Mouse (Mus musculus) layer of hippocampus, adult 9-11 months (tissue): ENCODE results near the gene Socs3.
A peak's percentile ranks its signal among the peaks of the same experiment; 100 is the strongest.

Source experiments
- DNase-seq: peaks from one replicate; pipeline ENCODE4 v3.0.0; 2022

The Socs3 gene

DNA sequence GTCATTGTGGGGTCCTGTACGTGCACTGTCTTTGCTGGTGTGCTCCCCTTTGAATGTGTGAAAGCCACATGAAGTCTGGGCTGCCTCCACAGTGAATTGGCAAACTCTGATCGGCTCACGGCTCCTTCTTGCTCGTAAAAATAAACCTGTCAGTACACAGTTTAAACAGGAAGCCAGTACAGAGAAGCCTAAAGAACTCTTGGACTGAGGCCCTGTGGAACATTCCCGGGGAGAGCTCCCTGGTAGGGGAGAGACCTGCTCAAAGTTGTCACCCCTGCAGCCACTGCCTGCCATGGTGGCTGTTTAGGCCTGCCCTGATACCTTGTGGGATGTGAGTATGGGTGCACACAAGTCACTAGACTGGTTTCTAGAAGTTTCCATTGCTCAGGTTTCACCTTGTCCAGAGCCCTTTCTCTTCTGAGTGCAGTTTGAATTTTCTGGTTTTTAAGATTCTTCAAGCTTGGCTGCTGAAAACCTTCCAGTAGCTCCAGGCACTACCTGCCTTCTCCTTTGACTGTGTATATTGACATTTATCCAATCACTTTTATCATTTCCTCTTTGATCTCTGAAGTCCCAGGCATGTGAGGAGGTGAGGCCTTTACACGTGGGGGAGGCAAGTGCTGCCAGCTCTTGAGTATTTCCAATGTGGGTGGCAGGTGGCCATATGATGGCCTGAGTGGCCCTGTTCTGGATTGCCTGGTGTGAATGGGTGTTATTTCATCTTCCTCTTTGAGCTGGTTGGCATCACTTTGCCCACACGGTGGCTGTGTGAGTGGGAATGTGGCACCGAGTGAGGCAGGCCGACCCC, 24.6 kb upstream of the Socs3 start:
- no peak for DNase-seq

DNA sequence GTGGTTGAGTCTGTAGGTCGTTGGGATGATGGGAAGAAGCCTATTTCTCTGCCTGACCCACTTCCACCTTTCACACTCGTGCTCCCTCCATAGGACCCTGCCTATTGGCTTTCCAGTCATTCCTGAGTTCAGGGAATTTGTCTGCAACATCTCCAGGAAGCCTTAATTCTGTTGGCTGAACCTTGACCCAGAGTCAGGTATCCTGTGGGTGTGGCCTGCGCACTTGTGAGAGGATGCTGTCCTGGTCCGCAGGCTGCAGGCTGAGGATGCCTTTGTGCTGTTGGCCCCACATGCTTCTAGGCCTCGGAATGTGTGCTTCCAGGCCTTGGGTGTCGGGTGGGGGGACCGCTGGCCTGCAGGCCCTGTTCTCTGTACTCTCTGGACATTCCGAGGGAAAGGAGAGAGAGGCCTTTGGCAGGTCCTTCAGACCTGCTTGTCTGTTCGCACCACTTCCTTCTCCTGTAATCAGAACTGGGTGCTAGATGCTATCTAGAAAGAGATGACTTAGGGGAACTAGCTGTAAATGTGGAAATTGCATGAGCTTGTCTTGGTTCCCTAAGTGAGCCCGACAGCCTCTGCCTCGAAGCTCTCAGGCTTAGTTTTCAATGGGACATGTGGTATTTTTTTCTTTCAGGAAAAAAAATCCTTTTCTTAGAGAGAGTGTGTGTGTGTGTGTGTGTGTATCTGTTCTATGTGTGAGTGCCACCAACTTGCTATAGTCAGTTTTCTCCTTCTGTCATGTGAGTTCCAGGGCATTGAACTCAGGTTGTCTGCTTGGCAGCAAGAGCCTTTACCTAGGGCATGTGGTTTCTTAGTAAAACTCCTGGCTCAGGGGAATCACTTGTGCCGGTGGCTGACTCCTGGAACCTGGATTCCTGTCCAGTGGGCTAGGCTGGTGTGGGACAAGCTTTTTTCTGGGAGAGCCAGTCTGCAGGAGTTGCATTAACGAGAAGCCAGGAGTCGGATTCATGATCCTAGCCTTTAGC, 23.6 kb upstream of the Socs3 start:
- DNase-seq, result no peak

DNA sequence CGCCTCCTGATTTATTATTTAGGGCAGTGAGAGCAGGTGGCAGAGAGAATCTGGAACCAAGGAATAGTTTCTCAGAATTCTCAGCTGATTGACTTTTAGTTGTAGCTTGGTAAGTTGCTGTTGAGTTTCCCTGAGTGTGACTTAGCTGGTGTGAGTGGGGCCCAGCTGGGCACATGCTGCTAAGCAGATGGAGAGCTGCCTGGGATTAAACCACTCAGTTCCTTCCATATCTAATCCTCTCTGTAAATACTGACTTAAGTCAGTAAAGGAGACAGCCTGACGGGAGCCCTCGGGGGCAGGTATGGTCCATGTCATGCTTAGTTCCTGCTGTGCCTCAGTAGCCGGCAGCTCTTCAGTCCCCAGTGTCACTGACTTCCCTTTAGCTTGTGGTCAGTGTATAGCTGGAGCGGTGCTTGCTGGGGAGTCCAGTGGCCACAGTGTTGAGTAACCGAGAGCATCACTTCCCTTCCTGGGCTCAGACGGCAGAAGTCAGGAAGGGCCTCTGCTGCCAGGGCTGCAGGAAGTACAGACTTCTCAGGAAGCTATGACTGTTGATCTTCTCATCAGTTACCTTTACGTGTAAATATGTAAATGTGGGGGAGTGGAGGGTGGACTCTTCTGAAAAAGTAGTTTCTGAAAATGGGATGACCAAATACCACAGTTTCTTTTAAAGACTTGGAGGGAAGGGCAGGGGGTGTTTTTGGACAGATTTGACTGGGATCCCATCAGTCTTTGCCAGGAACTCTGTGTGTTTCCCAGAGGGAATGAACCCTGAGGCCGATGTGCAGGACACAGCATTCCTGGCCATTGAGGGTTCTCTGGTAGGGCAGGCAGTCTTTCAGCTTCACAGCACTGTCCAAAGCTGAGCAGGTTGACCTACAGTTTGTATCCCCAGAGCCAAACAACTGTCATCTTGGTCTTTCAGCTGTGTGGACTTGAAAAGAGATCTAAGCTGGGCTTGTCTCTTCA, 21.9 kb upstream of the Socs3 start:
- peak; percentile 85 for DNase-seq

DNA sequence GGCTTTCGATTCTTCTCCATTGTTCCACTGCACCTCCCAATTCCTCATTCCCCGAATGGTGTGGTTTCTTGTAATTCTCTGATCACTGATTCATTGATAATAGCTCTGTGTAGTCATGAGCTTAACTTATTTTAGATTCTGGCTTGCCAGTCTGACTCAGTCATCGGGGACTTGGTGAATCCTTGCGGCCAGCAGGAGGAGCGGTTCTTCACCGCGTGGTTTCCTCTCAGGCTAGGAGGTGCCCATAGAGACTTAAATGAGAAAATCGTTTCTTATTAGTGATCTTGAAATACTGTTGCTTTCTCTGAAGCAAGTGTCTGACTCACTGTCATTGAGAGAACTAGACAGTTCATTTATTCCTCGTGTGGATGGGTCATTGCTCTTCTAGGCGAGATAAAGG, 20.1 kb upstream of the Socs3 start:
- DNase-seq, result no peak

DNA sequence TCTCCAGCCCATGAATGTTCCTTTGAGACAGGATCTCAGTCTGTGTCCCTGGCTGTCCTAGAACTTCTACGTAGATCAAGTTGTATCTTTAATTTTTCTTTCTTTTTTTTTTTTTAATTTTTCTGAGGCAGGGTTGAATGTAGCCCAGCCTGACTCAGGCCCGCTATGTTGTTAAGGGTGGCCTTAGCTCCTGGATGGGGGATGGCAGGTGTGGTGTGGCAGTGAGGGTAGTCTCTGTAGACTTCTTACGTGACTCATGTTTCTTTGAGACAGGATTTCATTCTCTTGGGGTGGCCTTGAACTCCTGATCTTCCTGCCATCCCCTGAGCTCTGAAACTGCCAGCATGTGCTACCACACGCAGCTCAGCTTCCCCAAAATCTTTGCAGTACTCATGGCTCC, 19.4 kb upstream of the Socs3 start:
- no peak for DNase-seq

DNA sequence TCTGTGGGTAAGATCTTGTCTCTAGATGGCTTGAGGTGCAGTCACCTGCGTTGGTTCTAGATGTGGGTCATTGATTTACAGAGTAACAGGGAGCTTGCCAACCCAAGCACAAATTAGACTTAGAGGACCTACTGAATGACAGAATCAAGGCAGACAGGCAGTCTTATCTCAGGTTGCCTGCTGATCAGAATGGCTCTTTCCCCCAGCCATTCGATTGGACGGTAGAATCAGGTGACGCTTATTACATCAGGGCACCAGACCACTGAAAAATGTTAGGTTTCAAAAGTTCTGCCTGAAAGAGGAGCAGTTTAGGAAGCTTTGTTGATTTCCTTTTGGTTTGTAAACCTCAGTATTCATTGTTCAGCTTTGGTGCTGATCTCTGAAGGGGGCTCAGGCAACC, 18.1 kb upstream of the Socs3 start:
- DNase-seq, result no peak

DNA sequence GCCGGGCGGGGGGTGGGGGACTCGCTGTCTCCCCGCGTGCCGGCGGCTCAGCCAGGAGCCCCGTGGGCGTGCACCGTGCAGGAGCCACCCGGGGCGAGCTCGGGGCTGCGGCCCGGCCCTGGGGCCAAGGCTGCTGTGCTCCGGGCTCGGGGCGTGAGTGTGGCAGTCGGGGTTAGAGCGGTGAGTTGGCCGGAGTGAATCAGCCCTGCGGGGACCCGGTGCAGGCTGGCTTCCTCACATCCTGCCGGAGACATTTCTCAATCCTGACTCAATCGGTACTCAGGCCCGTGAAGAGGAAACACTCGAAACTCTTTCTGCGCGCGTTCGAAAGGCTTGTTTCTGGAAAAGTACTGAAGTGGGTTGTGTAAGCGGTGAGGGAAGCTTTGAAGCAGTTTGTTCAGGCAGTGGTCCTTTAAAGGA, 17.2 kb upstream of the Socs3 start:
- DNase-seq, result no peak

DNA sequence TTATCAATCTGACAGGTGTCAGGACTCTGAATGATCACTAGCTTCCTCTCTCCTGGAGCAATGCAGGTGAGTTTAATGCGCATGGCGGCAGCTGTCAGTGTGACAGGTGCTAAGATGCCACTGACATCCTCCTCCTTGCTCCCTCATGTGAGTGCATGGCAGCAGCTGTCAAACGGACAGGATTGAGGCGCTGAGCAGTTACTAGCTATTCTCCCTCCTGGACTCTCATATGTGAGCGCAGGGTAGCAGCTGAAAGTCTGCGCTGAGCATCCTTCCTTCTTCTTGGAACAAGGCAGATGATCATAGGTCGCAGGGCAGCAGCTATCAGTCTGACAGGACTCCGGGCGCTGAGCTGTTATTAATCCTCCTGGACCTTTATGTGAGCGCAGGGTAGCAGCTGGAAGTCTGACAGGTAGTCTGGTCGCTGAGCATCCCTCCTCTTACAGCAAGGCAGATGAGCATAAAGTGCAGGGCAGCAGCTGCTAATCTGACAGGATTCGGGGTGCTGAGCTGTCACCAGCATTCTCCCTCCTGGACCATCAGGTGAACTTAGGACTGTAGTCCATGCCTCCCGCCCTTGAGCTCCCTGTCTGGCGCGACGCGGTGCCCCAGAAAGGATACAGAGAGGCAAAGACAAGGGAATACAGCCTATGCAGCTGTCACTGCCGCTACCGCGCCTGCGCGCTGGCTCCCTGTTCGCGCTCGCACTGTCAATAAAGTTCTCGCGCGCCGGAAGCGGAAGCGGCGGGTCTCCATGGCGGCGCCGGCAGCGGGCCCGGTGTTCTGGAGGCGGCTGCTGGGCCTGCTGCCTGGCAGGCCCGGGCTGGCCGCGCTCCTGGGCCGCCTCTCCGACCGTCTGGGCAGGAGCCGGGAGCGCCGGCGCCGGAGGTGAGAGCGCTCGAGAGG, 16.5 kb upstream of the Socs3 start, which contains the start of gene Pgs1:
TSS of gene Pgs1 (plus strand) at position 167 of the 906 bp plus-strand sequence.
- DNase-seq, result peak; percentile 93

DNA sequence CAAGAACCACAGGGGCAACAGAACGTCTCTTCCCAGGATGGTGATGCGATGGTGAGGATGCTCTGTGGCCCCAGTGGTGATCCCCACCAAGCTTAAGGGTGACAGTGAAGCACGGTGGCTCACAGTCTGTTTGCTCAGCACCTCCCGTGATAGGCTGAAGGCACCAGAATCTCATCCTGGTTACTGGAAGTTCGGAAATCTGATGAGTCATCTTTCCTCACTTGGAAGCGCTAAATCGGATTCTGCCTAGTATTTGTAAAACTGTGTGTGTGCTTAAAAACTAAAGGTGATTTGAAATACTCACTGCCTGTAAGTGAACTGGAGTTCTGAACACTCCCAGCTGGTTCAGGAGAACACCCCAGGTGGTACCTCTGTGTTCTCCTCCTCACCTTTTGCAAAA, 13.9 kb upstream of the Socs3 start:
- no peak for DNase-seq

DNA sequence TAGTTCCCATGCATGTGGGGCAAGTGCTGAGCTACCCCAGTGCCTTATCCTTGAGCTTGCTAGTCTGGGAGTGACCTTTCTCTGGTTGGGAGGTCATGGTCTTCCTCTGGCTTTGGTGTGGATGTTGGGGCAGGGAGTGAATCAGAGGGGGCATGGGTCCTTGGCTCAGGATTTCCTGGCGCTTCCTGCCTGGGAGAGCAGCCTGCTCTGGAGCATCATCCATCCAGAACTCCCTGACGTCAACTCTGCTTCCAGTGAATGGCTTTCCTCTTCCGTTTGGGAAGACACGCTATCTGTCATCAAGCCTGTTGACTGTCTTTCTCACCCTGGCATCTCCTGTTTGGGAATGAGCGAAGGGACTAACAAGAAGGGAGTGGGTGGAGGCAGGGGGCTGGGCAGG, 12.6 kb upstream of the Socs3 start:
- no peak for DNase-seq

DNA sequence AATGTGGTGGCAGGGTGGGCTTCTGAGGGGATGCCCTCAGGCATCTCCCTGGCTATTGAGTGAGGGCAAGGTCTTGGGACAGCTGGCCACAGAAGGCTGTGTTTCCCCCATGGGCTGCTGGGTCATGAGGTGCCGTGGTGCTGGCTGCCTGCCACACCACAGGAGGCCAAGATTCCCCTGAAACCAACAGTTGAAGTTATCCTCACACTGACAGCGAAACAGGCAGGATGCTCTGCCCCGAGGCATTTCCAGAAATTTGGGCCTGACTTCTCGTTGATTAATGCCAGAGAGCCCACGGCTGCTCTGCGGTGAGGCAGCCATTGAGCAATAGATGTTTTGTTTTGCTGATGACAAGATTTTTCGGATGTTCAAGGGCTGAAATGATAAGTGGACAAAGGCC, 9.5 kb upstream of the Socs3 start:
- DNase-seq, result no peak

DNA sequence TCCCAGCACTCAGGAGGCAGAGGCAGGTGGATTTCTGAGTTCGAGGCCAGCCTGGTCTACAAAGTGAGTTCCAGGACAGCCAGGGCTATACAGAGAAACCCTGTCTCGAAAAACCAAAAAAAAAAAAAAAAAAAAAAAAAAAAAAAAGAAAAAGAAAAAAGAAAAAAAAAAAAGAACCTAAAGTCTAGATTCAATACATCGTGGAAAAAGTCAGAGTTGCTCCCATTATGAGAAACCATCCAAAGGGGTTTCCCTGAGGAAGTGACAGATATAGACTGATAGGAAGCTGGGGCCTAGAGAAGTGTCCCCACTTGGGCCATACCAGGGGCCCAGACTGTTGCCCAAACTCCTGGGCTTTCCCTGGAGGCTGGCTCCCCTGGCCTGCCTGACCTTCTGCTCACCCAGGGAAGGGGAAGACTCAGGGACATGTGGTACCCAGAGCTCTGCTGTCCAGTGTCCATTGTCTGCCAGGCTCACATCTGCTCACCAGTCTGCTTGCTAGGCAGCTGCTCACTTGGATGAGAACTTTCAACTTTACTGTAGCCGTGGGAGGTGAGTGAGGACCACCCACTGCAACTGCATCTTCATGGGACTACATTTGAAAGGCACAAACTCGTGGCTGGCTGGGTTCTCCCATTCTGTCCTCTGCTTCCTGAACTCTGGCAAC, 8.0 kb upstream of the Socs3 start:
- DNase-seq, result no peak

DNA sequence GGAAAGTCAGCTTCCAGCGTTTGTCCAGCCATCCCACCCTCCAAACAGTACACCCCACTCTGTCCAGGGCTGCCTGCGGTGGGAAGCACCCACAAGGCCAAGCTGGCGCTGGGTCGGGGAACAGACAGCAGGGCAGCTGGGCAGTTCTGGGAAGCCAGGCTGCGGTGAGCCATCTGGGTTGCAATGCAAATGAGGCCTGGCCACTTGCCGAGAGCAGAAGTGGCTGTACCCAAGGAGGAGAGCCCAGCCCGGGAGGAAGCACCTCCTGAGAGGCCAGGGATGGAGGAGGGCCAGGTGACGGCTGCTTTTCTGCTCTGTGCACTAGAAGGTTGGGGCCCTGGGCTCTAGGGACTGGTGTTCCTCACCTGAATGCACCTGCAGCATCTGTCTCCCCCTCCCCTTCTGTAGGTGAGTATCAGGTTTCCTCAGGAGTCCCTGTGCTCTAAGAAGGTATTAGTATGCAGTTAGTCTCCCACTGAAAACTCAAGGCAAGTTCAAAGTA, 6.3 kb upstream of the Socs3 start:
- DNase-seq, result peak; percentile 77

DNA sequence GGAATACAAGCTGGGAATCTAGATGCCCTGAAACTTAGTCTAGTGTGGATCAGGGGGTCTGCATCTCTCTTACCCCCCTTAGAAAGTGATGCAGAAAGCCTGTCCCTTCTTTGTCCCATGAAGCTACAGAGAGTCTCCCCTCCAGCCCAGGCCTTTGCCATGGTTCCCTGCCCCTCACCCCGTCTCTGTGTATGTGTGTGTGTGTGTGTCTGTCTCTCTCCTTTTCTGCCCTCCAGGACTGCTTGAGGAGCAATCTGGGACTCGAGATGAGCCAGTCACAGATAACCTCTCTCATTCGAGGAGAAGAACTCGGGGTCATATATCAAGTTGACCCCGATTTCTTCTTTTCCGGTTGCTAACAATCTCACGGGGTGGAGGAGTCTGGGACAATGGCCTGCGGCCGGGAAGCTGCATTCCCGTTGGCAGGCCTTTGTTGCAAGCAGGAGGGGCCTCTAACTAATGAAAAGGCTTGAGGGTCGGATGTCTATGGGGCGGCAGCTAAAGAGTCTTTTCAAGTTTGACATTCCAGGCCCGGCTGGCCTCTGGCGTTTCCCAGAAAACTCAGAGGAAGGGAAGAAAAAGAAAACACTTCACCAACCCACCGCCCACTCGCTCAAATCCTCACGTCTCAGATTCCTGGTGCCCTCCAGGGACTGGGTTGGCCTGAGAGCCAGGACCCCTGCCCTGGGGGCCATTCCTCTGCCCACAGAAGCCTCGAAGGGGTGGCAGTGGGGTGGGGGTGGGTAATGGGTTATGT, 5.5 kb upstream of the Socs3 start:
- DNase-seq, result no peak

DNA sequence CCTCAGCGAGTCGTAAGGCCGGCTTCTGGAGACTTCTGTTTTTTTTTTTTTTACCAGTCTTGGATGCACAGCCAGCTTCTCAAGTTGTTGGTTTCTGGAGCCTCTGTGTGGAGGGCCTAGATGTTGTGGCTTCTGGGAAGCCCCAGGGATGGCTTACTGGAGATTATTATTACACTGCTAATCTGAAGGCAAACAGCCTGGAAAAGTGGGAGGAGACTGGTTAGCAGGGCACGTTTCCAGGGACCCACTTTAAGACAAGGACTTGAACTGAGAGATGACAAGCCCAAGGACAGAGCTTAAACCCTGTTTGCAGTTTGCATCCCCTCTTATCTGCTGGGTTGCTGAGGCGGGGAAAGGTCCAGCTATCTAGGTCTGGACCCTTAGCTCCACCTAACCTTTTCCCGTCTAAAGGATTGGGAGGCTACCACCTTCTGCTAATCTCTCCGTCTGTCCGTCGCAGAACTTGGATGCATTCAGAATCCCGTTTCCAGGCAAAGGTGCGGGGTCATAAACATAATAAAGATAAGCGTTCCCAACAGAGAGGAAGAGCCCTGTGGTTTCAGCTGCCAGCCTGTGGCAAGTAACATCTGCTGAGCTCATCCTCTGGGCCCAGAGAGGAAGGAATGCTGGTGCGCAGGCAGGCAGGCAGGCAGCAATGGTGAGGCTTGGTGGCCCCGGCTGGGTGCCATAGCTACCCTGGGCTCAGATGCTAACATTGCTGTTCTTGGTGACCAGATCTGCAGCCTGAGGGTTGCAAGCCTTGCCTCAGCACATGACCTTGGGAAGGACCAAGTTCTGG, 4.7 kb upstream of the Socs3 start:
- no peak for DNase-seq

DNA sequence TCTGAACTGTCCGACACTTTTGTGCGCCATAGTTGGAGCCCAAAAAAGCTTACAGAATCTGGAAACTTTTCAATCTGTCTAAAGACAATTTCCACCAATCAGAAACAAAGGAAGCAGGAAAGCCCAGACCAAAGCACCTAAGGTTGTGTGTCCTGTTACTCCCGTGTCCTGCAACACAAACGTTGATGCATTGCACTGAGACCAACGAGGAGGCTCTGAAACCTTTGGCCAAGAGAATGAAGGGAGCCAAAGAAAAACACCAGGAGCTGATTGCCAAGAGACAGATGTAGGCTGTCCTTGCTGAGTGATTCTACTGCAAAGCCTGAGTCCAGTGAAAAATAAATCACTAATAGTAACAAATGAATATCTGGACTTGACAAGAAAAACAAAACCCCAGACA, 3.7 kb upstream of the Socs3 start:
- no peak for DNase-seq

DNA sequence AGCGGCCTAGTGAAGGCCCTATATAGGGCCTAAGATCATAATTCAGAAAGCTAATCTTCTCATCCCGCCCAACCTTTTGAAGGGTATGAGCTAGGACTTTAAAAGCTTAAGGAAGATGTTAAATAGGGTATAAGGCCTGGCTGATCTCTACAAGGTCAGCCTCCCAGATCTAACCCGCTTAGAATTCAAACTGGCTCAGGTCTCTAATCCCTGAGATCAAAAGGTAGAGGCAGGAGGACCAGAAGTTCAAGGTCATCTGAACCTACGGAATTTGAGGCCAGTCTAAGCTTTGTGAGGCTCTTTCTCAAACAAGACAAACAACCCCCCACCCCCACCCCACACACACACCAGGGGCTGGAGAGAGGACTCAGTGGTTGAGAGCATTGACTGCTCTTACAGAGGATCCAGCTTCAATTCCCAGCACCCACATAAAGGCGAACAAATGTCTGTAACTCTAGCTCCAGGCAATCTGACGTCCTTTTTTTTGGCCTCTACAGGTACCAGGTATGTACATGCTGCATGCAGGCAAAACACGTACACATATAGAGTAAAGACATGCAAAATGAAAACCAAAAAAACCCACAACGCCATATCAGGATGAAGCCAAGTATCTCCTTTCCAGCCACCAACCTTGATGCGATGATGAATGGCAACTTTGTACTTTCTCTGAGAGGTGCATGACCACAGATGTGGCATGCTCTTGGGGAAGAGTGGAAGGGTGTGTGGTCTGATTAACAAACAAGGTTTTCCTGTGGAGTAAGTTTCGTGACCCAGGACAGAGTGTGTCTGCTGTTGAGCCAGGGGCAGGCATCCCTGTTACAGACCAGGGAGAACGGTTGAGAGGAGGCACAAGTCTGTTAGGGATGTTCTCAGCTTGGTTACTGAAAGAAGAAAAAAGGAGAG, 3.1 kb upstream of the Socs3 start:
- DNase-seq, result no peak

DNA sequence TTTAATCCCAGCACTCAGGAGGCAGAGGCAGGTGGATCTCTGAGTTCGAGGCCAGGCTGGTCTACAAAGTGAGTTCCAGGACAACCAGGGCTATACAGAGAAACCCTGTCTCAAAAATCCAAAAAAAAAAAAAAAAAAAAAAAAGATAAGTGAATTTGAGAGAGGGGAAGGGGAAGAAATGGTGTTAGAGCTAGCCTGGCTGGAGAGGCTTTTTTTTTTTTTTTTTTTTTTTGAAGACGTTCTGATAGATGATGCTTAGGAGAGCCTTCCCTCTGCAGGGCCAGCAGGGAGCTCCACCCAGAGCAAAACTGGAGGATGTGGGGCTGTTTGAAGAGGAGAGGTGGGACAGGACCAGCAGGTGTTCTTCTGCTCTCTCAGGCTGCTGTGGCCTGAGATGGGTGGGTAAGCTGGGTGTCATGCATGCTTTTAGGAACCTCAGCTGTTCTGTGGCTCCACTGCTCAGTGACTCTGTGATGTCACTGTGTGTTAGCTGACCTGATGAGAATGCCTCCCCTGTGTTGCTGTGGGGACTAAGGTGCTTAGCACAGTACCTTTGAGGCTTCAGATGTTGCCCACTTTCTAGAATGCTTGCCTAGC, 1.9 kb upstream of the Socs3 start:
- no peak for DNase-seq
